Mouse (Mus musculus) cerebellum, adult 9-11 months (tissue): ENCODE data around the gene Spice1.

ENCODE experiments used
- DNase-seq: peaks from one replicate; pipeline ENCODE4 v3.0.0; 2022

Gene Spice1

DNA sequence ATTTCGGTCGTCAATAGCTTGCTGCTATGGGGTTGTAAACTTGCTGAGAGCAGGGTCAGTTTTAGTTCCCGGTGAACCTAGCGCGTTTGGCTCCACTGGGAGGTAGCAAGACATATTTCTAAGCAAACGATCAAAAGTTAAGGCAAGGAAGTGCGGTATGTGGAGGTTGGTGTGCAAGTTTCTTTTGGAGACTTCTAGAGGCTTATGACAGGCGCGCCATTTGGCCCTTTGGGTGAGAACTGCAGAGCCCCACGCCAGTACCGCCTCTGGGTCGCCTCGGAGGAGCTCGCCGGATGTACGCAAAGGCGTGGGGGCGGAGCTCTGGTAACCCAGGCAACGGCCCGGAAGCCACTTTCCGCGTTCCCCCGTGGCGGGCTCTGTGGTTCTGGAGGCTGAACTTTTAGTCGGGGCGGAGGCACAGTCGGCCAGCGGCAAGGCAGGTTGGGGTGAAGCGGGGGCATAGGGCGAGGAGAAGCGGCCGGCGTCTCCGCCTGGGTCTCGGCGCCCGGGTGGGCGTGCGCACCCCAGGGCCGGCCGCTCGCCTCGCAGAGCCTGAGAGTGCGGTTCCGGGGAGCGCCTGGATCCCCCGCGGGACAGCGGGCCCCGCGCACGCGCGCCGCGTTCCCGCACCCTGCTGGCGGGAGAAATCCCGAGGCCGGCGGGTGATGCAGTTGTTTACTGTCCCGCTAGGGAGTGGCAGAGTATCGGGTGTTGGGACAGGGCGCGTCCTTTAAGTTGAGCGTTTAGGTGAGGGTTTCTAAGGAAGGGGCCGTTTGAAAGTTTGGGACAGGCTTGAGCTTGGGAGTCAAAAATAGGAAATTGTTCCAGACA is at the start of gene Spice1:
Spice1 (plus strand) TSS at position 51 of the 831 bp plus-strand sequence.
- DNase-seq = peak; percentile 91

DNA sequence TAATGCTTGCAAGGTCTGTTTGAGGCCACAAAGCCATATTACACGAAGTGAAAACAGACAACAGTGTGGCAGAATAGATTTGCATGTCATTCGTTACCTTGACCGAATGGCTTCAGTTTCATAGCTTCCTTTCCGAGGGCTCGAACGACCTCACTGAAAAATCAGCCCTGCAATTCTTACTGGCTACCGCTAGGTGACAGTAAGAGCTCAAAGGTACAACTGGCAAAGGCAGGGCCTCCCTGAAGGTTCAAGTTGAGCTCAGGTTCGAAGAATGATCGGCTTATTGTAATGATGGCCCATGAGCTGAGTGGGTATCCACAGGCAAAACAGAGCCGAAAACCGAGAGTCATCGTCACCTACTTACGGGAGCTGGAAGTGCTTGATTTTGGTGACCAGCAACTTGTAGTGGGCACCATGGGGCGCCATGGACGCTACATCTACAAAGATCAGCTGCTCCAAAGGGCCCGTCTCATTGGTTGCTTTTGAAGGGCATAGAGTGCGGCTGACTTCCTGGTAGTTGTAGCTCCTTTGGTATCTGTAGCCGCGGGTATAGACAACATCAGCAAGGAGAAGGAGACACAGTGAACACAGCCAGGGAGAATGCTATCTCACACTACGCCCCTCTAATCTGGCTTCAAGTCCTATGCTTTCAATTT is 47.4 kb upstream of the Spice1 start:
- no peak for DNase-seq

DNA sequence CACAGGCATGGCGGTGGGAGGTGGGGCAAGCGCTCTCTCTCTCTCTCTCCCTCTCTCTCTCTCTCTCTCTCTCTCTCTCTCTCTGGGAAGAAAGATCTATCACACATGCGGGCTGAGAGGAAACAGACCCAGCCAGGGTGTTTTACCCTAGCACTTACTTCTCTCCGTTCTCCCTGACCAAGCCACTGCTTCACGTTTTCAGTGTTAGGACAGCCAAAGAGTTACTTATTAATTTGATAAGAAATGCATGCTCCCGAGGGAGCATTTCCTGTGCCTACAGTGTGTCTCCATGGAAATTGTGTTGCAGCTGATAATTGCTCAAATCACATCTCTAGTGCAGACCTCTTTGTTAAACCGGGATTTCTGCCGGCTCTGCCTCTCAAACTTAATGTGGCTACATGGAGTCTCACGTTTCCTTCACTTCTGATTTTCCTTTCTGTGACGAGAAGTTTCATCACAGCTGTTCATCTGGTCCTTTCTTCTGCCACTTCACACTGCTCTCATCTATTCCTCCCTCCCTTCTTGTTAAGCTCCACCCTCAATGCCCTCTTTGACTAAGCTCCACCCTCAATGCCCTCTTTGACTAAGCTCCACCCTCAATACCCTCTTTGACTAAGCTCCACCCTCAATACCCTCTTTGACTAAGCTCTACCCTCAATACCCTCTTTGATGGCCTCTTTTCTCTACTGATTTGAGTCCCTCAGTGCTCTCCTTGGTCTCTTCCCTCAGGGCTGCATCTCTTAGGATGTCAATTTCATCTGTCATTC is 44.6 kb upstream of the Spice1 start:
- no peak for DNase-seq

DNA sequence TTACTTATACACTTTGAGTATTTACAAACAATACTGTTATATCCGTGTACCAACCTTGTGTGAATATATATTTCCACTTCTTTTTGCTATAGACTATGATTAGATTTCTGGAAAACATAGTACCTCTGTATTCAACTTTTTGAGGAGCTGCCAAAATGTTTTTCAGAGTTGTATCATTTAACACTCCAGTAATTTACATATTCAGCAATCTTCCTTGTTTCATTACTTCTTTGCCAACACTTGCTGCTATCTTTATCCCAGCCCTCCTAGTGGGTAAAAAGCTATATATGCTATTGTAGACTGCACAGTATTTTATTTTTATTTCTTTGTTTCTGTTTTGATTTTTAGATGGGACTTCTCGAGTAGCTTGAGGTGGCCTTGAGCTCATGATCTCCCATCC is 43.1 kb upstream of the Spice1 start:
- DNase-seq = no peak

DNA sequence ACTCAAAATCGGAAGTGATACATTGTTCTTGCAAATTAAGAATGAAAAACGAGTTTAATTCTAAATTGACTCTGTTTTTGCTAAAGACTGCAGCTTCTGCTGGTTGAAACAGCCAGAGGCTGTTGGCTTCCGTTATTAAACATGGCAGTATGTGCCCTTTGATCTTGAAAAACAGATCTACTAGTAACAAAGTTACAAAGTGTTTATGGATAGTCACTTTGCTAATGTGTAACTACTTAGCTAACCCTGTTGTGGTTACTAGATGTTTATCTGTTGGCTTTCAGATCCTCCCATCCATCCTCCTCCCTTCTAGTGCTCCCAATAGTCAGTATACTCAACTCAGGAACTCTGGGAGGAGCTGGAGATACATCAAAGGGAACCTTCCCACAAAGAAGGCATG is 41.3 kb upstream of the Spice1 start:
- DNase-seq = no peak

DNA sequence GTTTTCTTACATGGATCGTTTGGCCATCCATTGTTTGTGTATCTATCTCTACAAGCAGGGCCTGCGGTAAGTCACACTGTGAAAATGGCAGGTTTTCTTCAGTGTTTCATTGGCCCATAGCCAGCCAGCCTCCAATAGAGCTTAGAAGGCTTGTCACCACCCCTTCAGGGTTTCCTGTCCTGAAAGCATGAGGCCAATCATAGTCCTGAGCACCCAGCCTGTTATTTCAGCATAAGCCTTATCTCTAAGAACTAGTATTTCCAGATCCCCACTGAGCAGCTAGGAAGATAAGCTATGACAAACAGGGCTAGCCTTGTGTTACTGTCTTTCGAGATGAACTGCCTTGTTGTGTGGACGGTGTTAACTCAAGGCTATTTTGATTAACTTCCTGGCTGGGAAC is 33.5 kb upstream of the Spice1 start:
- DNase-seq = no peak

DNA sequence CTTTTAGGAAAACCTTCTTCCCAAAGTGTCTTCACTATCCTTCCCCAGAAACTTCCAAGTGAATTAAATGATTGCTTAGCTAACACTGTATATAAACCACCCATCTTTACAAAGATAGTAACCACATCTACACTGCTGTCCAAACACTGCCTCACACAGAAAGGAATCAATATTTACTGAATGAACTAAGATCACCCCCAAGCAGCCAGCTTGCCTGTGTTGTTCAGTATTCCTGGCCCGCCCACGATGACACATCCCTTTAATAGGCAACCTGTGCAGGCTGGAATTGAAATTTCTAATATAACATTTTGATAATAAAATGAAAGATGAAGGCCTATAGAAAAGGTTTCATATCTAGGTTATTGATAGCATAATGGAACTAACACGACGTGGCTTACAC is 30.6 kb upstream of the Spice1 start:
- DNase-seq = no peak

DNA sequence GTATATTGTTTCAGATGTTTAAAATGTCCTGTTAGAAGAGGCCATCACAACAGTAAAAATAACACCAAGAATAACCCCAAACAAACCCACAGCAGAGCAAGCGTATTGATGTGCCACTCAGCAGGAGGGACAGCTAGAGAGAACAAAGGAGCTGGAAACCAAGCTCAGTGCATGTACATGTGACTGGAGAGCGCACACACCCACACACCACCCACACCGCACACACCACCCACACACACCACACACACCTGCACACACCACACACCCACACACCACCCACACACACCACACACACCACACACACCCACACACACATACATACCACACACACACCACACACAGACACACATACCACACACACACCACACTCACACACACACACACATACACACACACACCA is 26.7 kb upstream of the Spice1 start:
- DNase-seq = no peak

DNA sequence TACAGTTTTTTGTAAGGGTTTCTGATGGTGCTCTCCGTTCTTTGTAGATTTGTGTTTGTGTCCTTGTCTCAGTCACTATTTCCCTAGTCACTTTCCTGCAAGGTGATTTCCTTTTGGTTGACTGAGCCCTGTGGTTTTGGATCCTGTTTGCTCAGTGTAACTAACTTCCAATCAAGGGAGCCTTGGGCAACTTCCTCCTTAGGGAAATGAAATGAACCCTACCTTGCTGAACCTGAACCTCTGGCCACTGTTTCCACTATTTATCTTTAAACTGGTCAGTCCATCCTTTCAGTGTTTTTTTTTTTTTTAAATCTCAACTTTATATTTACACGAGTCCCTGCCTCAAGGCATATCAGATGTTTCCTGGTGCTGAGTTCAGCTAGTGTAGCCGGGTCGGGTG is 18.3 kb upstream of the Spice1 start:
- DNase-seq = no peak

DNA sequence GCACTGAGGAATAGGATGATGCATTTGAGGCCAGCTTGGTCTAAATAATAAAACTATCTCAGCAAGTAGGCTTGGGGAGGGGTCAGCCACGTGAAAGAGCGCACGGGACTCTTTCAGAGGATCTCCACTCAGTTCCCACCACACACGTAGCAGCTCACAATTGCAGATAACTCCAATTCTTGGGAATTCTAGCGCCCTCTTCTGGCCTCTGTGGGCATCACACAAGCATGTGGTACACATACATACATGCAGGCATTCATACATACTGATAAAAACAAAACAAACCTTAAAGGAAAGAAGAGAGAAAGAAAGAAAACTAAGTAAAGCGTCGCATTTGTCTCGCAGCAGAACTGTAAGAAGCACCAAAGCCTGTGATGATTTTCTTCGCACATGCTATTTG is 16.3 kb upstream of the Spice1 start:
- peak; percentile 26 for DNase-seq

DNA sequence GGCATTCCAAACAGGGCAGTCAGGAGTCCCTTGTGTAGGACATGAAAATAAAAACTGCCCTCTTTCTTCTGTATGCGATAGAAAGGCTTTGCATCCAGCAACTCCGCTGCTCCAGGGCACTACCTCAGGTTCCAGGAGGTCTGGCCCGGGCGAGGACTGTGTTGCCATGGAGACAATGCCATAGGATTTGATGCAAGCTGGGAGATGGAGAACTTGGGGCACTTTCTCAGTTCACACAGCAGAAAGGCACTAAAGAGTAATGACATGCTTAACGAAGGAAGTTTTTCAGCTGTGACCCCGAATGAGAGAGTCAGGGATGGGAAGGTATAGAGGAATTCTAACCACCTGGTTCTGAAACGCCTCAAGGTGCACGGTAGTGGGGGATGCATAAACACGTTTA is 15.8 kb upstream of the Spice1 start:
- peak; percentile 59 for DNase-seq

DNA sequence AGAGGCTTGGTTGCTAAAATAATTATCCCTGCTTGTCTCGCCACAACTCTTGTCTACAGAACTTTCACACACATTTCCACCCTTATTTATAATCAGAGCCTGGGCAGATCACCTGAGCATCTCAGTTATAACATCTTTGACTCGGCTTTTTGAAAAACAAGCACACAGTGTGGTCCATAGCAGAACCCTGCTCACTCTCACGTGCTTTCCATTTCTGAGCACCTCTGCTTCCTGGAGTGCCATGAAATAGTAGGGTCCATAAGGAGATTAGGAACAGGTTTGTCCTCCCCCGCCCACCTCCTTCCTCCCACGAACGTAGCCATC is 15.3 kb upstream of the Spice1 start:
- DNase-seq = no peak

DNA sequence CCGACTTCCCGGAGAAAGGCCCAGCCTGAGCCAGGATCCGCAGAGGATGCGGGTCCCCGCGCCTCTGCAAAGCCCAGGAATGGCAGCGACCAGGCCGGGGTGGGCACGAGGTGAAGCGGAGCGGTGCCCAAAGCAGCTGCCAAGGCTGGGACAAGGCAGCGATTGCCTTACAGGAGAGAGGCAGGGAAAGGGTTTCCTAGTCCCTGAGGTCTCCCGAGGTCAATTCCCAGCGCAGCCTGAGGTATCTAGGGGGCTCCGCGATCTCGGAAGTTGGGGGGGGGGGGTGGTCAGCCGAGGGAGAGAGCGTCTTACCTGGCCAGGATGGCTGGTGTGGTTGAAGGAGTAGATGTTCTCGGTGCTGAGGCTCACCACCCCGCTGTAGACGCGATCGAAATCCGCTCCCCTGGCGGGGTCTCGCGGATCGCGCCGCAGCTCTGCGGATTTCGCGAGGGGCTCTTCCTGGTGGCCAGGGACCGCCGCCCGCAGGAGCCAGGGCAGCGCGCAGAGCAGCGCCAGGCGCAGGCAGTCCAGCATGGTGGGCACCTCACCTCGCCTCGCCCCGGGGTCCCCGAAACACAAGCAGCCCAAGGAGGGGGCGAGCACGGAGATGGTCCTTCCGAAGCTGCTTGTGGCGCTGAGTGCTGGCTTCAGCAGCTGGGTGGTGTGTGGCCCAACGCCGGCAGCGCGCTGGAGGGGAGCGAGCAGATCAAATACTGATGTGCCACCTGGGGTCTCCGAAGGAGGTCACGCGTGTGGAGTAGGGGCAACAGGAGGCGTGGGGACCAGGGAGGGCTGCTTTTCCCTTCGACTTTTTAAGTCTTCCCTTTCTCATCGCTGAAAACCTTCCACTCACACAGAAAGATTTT is 14.7 kb upstream of the Spice1 start:
- DNase-seq = peak; percentile 62

DNA sequence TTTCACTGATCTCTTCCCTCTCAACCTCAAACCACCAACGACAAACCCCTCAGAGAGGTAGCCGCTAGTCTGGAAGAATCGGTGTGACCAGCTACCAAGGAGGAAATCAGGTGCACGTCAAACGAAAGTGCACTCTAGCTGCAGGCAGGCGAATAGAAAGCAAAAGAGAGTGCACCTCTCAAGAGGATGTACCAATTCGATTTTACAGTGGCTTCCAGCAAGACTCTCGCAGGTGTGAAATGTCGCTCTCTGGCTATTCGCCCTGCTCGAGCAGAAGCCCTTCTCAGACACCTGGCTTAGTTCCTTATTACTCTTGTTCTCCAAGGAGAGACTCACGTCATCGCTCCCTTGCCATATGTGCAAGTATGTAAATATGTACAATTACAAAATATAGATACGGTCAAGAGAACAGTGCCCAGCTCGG is 14.0 kb upstream of the Spice1 start, which contains the start of gene Sidt1:
Sidt1 (minus strand) TSS at position 336 of the 424 bp plus-strand sequence.
- peak; percentile 78 for DNase-seq

DNA sequence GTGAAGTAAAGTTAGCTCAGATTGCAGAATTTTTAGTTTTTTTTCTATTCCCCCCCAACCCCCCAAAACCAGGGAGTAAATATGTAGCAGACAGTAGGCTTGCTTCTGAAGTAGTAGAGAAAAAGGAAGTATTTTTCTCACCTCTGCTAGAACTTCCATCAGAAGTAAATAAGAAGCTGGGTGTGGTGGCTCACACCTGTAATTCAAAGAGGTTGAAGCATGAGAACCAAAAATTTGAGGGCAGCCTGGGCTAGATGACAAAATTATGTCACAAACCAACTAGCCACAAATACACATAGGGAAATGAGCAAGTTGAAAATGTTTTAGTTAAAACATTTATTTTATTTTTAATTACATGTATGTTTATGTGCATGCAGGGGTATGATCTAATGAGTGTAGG is 9.4 kb upstream of the Spice1 start:
- DNase-seq = no peak

DNA sequence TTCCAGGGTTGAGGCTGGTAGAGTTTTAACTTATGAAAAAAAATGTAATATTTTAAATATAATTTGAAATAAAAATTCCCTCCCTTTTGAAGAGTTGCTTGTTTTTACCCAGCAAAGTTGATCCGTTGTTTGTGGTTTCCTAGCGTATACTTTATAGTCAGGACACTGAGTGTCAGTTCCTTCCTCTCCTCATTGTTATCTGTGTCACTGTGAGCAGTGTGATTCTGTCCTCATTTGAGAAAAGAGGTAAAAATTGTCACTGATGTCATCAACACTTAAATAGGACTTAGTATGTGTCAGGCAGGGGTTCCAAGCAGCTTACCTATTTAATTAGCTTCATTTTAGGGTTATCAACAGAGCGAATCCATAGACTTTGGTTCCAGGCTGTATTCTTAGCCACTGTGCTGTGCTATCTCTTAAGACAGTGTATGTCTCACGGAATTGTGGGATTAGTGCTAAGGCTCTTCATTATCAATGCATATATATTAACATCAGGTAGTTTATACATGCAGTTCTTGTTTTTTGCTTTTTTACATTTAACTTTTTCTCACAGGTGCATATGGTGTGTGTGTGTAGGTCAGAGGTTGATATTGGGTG is 3.0 kb downstream of the Spice1 start:
- no peak for DNase-seq

DNA sequence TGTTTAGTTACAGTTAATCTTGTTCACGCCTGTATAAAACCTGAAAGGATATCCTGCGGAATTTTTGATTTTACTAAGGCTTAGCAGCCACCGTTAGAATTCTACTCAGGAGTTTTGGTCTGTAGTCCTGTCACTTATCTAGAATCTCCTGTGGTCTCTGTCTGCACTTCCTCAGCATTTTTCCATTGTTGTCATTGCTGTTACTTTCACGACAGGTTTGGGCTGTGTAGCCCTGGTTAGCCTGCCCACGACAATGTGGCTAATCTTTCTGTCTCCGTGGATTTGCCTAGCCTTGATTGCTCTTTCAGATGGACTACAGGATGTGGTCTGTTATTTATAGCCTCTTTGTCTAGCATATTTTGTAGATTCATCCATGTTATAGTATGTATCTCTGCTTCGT is 9.4 kb downstream of the Spice1 start:
- DNase-seq = no peak

DNA sequence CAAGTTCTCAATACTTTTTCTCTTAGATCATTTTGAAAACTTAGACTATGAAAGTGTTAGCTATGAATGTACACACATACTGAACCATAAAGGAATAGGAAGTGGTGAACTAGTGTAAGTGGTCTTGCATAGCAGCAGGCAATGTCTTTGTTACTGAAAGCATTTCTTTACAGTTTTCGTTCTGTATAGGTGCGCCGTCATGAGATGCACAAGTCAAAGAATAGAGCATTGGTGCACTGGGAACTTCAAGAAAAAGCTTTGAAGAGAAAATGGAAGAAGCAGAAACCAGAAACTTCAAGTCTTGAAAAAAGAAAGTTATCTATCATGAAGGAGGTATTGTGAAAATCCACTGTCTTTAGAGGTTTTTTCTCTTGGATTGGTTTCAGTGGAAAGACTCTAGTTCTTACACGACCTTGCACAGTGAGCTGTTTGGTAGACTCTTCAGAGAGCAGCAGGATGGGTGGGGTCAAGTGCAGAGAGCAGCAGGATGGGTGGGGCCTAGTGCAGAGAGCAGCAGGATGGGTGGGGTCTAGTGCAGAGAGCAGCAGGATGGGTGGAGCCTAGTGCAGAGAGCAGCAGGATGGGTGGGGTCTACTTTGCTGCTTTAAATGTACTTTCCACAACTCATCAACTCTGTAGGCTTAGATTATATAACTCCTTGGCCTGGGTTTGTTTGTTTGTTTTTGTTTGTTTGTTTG is 10.8 kb downstream of the Spice1 start:
- no peak for DNase-seq

DNA sequence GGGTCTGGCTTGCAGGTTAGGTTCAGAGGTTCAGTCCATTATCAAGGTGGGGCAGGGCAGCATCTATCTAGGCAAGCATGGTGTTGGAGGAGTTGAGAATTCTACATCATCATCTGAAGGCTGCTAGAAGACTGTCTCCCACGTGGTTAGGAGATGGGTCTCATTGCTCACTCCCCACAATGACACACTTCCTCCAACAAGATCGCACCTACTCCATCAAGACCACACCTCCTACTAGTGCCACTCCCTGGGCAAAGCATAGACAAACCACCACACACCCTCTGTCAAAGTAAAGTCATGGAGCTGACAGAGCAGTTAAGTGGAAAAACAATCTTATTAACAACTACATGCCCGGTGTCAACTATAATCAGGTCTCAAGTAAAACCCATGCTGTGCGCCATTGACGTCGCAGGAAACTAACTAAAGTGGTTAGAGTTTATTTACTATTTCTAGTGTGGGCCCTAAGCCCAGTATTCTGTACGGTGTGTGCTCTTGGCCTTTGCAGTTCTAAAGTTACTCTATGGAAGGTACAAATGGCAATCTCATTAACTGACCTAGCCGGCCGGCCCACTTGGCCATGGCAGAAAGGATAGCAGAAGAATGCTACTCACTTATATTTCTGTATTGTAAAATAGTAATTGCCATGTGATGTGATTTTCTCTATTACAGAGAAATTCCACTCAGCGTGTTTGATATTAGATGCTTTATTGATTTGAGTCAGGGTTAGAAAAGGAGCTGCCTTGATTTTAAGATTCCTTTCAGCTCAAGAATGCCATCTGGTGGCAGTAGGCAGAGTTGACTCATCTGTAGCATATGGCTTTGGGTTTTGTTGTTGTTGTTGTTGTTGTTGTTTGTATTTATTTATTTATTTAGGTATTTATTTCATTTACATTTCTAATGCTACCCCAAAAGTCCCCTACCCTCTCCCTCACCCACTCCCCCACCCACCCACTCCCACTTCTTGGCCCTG is 15.3 kb downstream of the Spice1 start:
- peak; percentile 34 for DNase-seq

DNA sequence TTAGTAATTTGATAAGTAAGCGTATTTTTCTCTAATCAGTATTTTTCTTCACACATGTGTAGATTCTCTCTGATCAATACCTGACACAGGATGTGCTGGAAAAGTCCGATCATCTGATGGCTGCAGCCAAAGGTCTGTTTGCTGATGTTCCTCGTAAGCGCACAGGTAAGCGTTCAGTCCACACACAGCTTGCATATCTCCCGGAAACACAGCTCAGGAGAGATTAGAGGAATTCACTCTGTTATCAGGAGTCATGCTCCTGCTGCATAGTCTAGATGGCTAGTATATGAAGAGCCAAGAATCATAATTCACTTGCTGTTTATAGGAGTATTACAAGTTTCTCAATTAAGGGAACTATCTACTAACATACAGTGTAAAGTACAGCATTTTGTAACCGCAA is 18.6 kb downstream of the Spice1 start:
- no peak for DNase-seq

DNA sequence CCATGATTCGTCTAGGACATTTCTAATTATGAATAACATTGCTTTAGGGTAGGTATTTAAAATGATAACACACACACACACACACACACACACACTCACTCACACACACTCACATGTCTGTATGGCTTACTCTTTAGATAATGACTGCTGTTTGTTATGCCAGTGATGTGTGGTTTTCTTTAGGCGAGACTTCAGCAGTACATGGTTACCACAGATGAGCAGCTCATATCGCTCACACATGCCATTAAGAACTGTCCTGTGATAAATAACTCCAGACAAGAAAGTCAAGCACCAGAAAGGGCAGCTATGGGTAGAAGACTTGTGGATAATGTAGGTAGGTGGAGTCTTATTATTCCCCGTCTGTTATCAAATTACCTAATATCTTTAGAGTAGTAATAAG is 28.5 kb downstream of the Spice1 start:
- DNase-seq = no peak
